Mouse (Mus musculus) forebrain, embryonic 12.5 days (tissue): ENCODE results near the gene Tor3a. TPM values are rescaled to one million over a fixed set of nuclear protein-coding genes. Genes with fewer than 3 reads are reported as not detected.

Source experiments
- ATAC-seq: fragments of 200-750 bp; cut with Nextera tagmentation; 2 replicates; pipeline ENCODE4 v1.8.0; 2017; ENCODE audit warnings: moderate TSS enrichment; ENCODE audit not compliant: low FRiP score
- H3K27ac ChIP-seq: fragments of 300-500 bp; sonication (generic); 2 replicates; pipeline ENCODE4 v1.5.1; 2016; ENCODE audit warnings: mild to moderate bottlenecking
- H3K27me3 ChIP-seq: fragments of 300-500 bp; sonication (generic); 2 replicates; pipeline ENCODE4 v1.6.1; 2016; ENCODE audit warnings: mild to moderate bottlenecking
- H3K36me3 ChIP-seq: fragments of 300-500 bp; sonication (generic); replicated peaks from 2 replicates; pipeline ENCODE4 v1.6.1; 2016; ENCODE audit warnings: mild to moderate bottlenecking
- H3K4me1 ChIP-seq: fragments of 300-500 bp; sonication (generic); 2 replicates; pipeline ENCODE4 v1.6.1; 2016
- H3K4me2 ChIP-seq: fragments of 300-500 bp; sonication (generic); 2 replicates; pipeline ENCODE4 v1.6.1; 2016; ENCODE audit warnings: mild to moderate bottlenecking, moderate library complexity
- H3K4me3 ChIP-seq: fragments of 300-500 bp; sonication (generic); replicated peaks from 2 replicates; pipeline ENCODE4 v1.5.1; 2016; ENCODE audit warnings: mild to moderate bottlenecking
- H3K9ac ChIP-seq: fragments of 300-500 bp; sonication (generic); 2 replicates; pipeline ENCODE4 v1.6.1; 2016; ENCODE audit warnings: mild to moderate bottlenecking
- H3K9me3 ChIP-seq: fragments of 300-500 bp; sonication (generic); 2 replicates; pipeline ENCODE4 v1.6.1; 2016
- WGBS: fragments of 180-500 bp; shearing (Covaris S2); methylation state at CpG from one replicate; pipeline ENCODE4 v1.1.7; 2016; 5-methylcytosine and 5-hydroxymethylcytosine counted together
- polyA plus RNA-seq: library from polyadenylated mRNA; unstranded; fragments of >200 nt; fragmentation: Nextera tagmentation; extraction: Ambion mirVana; gene quantifications from 2 replicates; pipeline ENCODE4 v1.2.1, GENCODE M21; 2016

Tor3a gene
- polyA plus RNA-seq, 1 experiment from 2014 or later: 4.1 TPM

DNA sequence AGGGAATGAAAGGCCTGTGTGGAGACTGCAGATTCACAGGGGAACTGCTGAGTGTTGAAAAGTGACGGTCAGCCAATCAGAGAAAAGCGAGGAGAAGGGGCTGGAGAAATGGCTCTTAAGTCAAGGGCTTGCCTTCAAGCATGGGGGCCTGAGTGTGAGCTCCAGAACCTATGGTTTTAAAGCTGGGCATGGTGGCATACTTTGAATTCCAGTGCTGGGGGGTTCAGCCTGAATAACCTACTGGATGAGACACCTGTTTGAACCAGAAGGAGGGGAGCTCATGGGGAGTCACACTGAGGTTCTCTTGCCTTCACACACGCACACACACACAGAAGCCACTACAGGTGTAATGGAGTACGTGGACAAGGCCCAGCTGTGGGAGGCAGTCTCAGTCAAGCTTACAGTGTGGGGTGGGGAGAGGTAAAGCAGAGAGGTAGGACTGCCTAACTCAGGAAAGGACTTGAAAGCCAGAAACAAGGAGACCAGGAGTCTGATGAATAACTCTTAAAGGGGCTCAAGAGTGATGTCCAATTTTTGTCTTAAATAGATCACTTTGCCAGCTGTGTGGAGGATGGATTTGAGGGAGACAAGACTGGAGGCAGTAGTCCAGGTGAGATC is 53.8 kb downstream of the Tor3a start:
- H3K4me2 ChIP-seq: no peak overlapping the region
- WGBS: 68% methylated on average over 4 of the region's 4 CpGs
- no peaks in the 10 kb centered on the region for H3K27me3 ChIP-seq
- H3K27ac ChIP-seq: no peak overlapping the region
- no peak overlapping the region for H3K9ac ChIP-seq
- no peak for ATAC-seq
- H3K36me3 ChIP-seq: peaks cover 12% of the 10 kb centered on the region; the same call in 1 of the 2 replicates
- no peaks in the 10 kb centered on the region for H3K9me3 ChIP-seq
- no peak overlapping the region for H3K4me3 ChIP-seq
- peaks cover 22% of the 10 kb centered on the region for H3K4me1 ChIP-seq

DNA sequence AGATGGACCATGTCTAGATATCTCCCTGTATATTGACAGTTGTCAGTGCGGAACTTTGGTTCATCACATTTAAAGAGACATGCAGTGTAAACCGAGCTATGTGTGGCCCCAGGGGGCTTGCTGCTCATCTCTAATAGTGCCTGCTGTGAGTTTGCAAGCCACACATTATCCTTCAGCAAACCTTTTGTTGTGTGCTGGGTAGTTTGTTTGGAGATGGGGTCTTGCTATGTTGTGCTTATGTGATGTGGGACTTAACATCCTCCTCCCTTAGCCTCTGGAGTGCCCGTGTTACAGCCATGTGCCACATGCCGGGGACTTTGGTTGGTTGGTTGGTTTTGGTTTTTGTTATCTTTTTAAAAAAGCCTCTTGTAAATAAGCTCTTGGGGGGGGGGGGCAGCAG is 56.3 kb downstream of the Tor3a start:
- no peak overlapping the region for H3K4me3 ChIP-seq
- ATAC-seq: no peak
- H3K27me3 ChIP-seq: no peaks in the 10 kb centered on the region
- H3K9me3 ChIP-seq: no peaks in the 10 kb centered on the region
- WGBS: 51% methylated on average over 4 of the region's 4 CpGs
- H3K27ac ChIP-seq: no peak overlapping the region
- H3K4me1 ChIP-seq: peaks cover 40% of the 10 kb centered on the region
- H3K4me2 ChIP-seq: no peak overlapping the region
- no peak overlapping the region for H3K9ac ChIP-seq
- 0 out of 2 replicates have a peak, but pooled peaks cover 5% of the 10 kb centered on the region for H3K36me3 ChIP-seq

DNA sequence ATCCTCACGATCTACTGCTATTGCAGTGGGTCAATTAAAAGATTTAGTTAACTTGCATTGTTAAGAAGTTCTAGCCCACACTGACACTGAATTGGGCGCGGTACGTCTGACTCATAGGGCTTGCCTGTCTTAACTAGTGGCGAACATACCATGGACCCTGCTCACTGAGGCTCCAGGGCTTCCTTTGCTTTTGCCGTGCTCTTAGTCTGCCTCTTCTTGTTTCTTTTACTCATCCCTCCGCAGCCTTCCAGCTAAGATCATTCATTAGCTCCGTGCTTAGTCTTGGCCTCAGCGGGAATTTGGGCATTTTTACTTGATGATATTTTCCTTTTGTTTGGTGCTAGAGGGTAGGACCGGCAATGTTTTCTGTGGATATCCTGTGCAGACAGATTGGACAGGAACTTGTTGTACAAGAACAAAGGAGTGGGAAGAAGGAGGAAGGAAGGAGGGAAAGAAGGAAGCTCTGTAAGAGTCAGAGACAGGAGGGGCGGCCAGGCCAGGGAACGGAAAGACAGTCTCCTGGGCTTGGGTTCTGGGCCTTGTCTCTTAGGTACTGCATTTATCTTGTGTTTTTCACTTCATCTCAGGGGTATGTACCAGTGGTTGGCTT is 57.1 kb downstream of the Tor3a start:
- H3K4me2 ChIP-seq: no peak overlapping the region
- H3K27ac ChIP-seq: no peak overlapping the region; the same call in 1 of the 2 replicates
- no peaks in the 10 kb centered on the region for H3K27me3 ChIP-seq
- no peak for ATAC-seq
- H3K4me1 ChIP-seq: peaks cover 40% of the 10 kb centered on the region
- WGBS: 31% methylated on average over 12 of the region's 12 CpGs
- H3K9me3 ChIP-seq: no peaks in the 10 kb centered on the region
- H3K9ac ChIP-seq: no peak overlapping the region
- H3K36me3 ChIP-seq: 0 out of 2 replicates have a peak, but pooled peaks cover 5% of the 10 kb centered on the region
- no peak overlapping the region for H3K4me3 ChIP-seq

DNA sequence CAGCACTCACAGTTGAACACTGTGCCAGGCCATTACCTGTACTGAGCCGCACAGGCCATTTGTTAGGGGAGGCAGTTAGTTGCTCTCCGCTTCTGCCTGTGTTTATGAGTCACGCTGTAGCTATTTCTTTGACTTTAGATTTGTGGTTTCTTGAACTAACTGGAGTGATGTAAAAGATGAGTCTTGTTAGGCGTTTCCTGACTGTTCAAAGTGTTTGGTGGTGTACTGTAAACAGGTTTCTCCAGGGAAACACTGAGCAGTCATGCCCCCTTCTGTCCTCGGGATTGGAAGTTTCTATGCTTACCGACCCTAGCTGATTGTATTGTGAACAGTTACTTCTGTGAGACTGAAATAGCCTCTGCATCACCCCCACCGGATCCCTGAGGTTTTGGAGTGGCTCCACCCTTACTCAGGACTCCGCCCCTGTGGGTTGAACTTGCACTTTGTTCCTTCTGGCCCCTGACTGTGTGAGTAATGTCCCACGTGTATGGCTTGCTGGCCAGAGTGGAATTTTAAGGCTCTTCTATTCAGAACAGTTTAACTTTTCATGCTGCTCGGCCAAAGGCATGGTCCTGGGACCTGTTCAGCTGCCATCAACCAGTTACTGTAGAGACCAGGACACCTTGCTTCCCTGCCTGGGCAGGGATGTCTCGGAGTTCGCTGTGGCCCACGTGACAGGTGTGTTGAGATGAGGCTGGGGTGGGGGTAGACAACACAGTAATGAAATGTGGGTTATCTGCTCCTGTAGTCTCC is 58.6 kb downstream of the Tor3a start:
- no peaks in the 10 kb centered on the region for H3K9me3 ChIP-seq
- H3K27ac ChIP-seq: no peak overlapping the region
- no peak overlapping the region for H3K4me3 ChIP-seq
- 0 out of 2 replicates have a peak overlapping the region, but pooled peaks have one; percentile 2 for H3K4me2 ChIP-seq
- 0 out of 2 replicates have a peak, but pooled peaks cover 5% of the 10 kb centered on the region for H3K36me3 ChIP-seq
- peaks cover 40% of the 10 kb centered on the region for H3K4me1 ChIP-seq
- ATAC-seq: no peak
- H3K9ac ChIP-seq: no peak overlapping the region
- 28% methylated on average over 13 of the region's 13 CpGs for WGBS
- H3K27me3 ChIP-seq: no peaks in the 10 kb centered on the region

DNA sequence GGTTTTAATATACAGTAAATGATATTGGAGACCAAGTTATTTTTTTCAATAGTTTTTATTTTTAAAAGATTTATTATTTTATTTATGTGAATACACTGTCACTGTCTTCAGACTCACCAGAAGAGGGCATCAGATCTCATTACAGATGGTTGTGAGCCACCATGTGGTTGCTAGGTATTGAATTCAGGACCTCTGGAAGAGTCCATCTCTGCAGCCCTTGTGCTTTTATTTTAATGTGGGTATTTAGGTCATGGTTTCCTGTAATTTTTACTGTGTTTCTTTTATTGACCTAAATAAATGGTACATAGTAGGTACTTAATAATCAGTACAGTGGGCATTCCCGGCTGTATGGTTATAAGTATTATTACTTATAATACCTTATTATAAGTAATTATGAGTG is 59.4 kb downstream of the Tor3a start:
- H3K27ac ChIP-seq: no peak overlapping the region
- H3K4me1 ChIP-seq: peaks cover 37% of the 10 kb centered on the region
- ATAC-seq: no peak
- H3K9ac ChIP-seq: no peak overlapping the region
- 85% methylated on average over 1 of the region's 1 CpGs for WGBS
- H3K27me3 ChIP-seq: no peaks in the 10 kb centered on the region
- H3K4me2 ChIP-seq: no peak overlapping the region
- H3K36me3 ChIP-seq: no peaks in the 10 kb centered on the region
- no peaks in the 10 kb centered on the region for H3K9me3 ChIP-seq
- H3K4me3 ChIP-seq: no peak overlapping the region

DNA sequence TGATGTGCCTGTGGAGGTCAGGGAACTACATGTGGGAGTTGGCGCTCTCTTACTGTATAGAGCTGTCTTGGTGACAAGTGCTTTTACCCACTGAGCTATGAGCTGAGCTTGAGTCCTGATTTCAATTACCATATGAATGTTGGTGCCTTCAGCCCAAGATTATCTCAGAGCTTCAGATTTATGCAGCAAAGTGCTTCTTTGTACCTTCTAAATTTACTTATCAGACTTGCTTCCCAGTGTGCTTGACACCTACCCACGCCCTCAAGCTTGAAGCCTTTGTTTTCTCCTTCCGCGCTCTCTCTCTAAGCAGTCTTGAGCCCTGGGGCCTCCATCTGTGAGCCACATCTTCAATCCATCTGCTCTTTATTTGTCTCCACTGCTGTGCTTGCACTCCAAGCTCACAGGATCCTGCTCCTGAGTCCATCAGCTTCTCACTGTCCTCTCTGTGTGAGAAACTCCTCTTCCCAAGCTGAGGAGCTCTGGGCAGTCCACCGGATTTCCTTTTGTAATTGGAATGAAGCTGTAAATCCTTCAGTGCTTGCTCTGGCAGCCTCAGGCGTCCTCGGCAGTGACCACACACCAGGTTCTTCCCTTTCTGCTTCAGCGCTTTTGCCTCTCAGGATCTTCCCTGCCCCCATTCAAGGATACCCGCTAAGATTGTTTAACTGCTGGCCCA is 60.2 kb downstream of the Tor3a start:
- H3K27me3 ChIP-seq: no peaks in the 10 kb centered on the region
- H3K4me1 ChIP-seq: peaks cover 45% of the 10 kb centered on the region
- H3K27ac ChIP-seq: peak overlapping the region; percentile 91
- H3K4me2 ChIP-seq: peak overlapping the region; percentile 38
- H3K9me3 ChIP-seq: no peaks in the 10 kb centered on the region
- peak; percentile 59; the same call in 1 of the 2 replicates for ATAC-seq
- WGBS: 3% methylated on average over 9 of the region's 9 CpGs
- no peak overlapping the region for H3K4me3 ChIP-seq
- peak overlapping the region; percentile 29; the same call in 1 of the 2 replicates for H3K9ac ChIP-seq
- no peaks in the 10 kb centered on the region for H3K36me3 ChIP-seq

DNA sequence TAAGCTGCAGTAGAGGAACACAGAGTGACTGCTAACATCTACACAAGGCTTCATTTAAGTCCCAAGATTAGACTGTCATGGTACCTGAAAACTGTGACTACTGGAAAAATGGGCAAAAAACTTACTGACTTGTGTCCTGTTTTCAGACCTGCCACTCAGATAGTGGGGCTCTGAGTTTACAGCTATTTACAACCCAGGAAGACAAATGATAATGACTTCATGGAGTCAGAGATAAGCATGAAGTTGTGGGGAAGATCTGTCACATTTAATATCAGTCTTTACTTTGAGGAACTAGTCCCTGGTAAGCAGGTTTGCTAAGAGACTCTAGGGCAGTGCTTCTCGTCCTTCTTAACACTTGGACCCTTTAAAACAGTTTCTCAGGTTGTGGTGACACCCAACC is 63.9 kb downstream of the Tor3a start:
- no peaks in the 10 kb centered on the region for H3K27me3 ChIP-seq
- no peak overlapping the region for H3K27ac ChIP-seq
- H3K4me3 ChIP-seq: no peak overlapping the region
- H3K4me2 ChIP-seq: no peak overlapping the region
- H3K36me3 ChIP-seq: no peaks in the 10 kb centered on the region
- no peak overlapping the region for H3K9ac ChIP-seq
- no peak for ATAC-seq
- peaks cover 25% of the 10 kb centered on the region for H3K4me1 ChIP-seq
- WGBS: 84% methylated on average over 1 of the region's 1 CpGs
- H3K9me3 ChIP-seq: no peaks in the 10 kb centered on the region

DNA sequence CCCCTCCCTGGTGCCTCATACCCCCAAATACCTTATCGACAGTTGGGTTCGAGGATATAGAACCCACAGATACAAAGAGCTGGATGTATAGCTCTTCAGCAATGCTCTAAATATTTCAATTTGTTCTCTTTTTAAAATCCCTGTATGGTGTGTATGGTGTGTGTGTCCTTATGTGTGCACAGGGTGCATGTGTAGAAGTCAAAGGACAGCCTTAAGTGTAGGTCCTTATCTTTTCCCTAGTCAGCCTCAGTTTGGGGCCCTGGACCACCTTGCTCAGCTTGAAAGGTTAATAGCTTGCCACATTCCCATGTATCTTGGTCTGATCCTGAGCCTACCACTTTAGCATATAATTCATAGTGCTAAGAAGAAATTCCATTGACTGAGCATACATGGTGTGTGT is 65.7 kb downstream of the Tor3a start:
- Histone ChIP-seq H3K4me2 (no peak overlapping the region), H3K36me3 (no peaks in the 10 kb centered on the region), H3K4me1 (peaks cover 14% of the 10 kb centered on the region), H3K27ac (no peak overlapping the region), H3K9ac (no peak overlapping the region), H3K27me3 (no peaks in the 10 kb centered on the region), H3K4me3 (no peak overlapping the region), H3K9me3 (no peaks in the 10 kb centered on the region)
- ATAC-seq: no peak
- WGBS: 88% methylated on average over 2 of the region's 2 CpGs

DNA sequence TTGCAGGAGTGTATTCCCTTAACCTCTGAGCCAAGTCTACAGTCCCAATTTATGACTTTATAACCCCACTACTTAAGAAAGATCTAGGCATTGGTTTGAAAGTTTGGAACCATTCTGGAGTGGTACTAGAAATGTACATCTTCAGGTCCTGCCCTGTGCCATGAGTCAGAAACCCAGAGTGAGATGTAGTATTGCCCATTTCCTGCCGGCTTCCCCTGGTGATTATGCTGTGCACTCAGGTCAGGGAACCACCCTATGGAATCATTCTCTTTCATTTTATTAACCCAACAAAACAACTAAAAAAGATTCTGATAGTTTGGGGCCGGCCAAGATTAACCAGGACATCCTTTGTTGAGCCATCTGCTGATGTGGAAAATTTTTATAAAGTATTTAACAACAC is 68.2 kb downstream of the Tor3a start:
- Histone ChIP-seq H3K9me3 (no peaks in the 10 kb centered on the region), H3K4me2 (no peak overlapping the region), H3K27me3 (no peaks in the 10 kb centered on the region), H3K27ac (no peak overlapping the region), H3K36me3 (no peaks in the 10 kb centered on the region), H3K4me1 (peaks cover 9% of the 10 kb centered on the region), H3K9ac (no peak overlapping the region), H3K4me3 (no peak overlapping the region)
- ATAC-seq: no peak
- 88% methylated on average over 2 of the region's 2 CpGs for WGBS

DNA sequence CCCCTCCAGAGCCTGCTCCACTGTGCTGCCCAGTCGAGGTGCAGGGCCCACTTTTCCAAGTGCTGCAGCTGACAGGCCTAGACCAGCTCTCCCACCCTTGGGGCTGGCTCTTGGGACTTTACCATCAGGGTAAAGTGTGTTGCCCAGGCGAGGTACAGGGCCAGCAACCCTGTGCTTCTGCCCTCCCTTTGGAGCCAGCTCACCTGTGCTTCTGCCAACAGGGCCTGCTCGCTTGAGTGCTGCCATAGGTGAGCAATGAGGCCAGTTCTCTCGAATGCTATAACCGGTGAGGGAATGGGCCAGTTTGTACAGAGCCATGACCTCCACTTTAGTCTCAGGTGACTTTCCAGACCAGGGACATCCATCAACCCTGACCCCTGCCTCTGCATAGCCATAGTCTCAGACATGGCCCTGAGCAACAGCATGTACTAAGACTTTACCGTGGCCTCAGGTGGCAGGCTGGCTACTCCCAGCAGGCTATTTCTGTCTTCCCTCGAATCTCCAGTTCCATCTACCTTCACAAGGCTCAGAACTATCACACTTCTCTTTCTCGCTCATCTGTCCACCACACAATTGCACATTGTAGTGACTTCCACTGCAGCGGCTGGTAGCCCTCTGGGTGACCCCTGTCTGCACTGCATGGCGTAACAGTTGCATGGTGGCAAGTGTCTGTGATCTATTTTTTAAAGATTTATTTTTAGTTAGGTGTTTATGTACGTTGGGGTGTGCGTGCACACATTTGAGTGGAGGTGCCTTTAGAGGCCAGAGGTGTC is 68.9 kb downstream of the Tor3a start:
- no peak overlapping the region for H3K9ac ChIP-seq
- no peak overlapping the region for H3K27ac ChIP-seq
- no peak for ATAC-seq
- no peak overlapping the region for H3K4me2 ChIP-seq
- H3K9me3 ChIP-seq: no peaks in the 10 kb centered on the region
- no peaks in the 10 kb centered on the region for H3K36me3 ChIP-seq
- H3K4me1 ChIP-seq: peaks cover 9% of the 10 kb centered on the region
- H3K4me3 ChIP-seq: no peak overlapping the region
- 83% methylated on average over 12 of the region's 12 CpGs for WGBS
- no peaks in the 10 kb centered on the region for H3K27me3 ChIP-seq
